Mouse (Mus musculus): ENCODE data around the gene Gtf2f1.

DNA sequence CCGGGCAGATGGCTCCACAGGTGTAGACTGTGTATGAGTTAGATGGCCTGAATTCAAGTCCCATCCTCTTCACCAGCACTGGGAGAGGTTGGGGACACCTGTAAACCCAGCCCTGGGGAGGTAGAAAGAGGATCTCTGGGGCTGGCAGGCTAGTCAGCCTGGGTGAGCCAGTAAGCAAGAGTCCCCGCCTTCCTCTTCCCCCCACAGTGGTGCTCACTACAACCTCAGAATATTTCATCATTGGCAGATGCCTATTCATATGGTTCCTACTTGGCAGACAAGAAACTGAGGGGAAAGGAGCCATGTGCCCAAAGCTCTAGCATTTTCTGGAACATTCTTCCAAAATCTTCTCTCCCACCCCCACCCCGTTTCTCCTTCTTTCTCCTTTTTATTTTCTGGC is 37.7 kb upstream of the Gtf2f1 start:
- no peak for TF ChIP-seq POLR2A (IDR thresholded peaks at IDR 0.05; ENCODE audit: control insufficient read depth, low read depth, low read length)
- no peak for TF ChIP-seq CTCF (IDR thresholded peaks at IDR 0.05; ENCODE audit: control insufficient read depth, insufficient read depth, insufficient replicate concordance, low read depth, low read length)
